Mouse (Mus musculus) erythroblast, embryonic 14.5 days (primary cell): ENCODE results near the gene P2rx7.

Source experiments
- GATA1 ChIP-seq: IDR thresholded peaks from 2 replicates; pipeline ENCODE4 v1.6.1; 2012; ENCODE audit warnings: low read length, inconsistent platforms, mixed read lengths
- TAL1 ChIP-seq: IDR thresholded peaks from 3 replicates; pipeline ENCODE4 v1.6.1; 2012; ENCODE audit warnings: low read length, inconsistent platforms, mixed read lengths

- TF ChIP-seq TAL1 (no peak), GATA1 (no peak)
Measured at GRCm38 (mm10) chr5:122719168-122719567, 75.5 kb downstream of the P2rx7 start.
